Mouse (Mus musculus) ES-Bruce4 (cell line): ENCODE results near the gene Wnt8b. TPM values are rescaled to one million over a fixed set of nuclear protein-coding genes. Genes with fewer than 3 reads are reported as not detected.
A peak's percentile ranks its signal among the peaks of the same experiment; 100 is the strongest.

Experiments used
- H3K27ac ChIP-seq: 2 replicates; pipeline ENCODE4 v1.5.1; 2012; ENCODE audit warnings: low read length, inconsistent platforms; ENCODE audit not compliant: insufficient read depth
- H3K27me3 ChIP-seq: 2 replicates; pipeline ENCODE4 v1.6.1; 2012; ENCODE audit warnings: mild to moderate bottlenecking, low read length, inconsistent platforms; ENCODE audit not compliant: control insufficient read depth, poor library complexity, insufficient read depth, severe bottlenecking
- H3K36me3 ChIP-seq: 2 replicates; pipeline ENCODE4 v1.6.1; 2012; ENCODE audit warnings: inconsistent platforms, mild to moderate bottlenecking, low read length, moderate library complexity; ENCODE audit not compliant: control insufficient read depth, poor library complexity, insufficient read depth, severe bottlenecking
- H3K4me1 ChIP-seq: one replicate; pipeline ENCODE4 v1.8.1; 2011; ENCODE audit warnings: low read length; ENCODE audit not compliant: control insufficient read depth, insufficient read depth
- H3K4me3 ChIP-seq: 2 replicates; pipeline ENCODE4 v1.5.1; 2011; ENCODE audit warnings: low read depth, mild to moderate bottlenecking, low read length
- H3K9ac ChIP-seq: 2 replicates; pipeline ENCODE4 v1.6.1; 2012; ENCODE audit warnings: low read depth, mild to moderate bottlenecking, inconsistent platforms; ENCODE audit not compliant: poor library complexity, severe bottlenecking
- H3K9me3 ChIP-seq: replicated peaks from 2 replicates; pipeline ENCODE4 v1.6.1; 2012; ENCODE audit warnings: mild to moderate bottlenecking, low read length, inconsistent platforms; ENCODE audit not compliant: control insufficient read depth, poor library complexity, insufficient read depth, severe bottlenecking
- CTCF ChIP-seq: IDR thresholded peaks from one replicate; pipeline ENCODE4 v1.8.1; 2011; ENCODE audit warnings: low read depth, low read length
- EP300 ChIP-seq: IDR thresholded peaks from 2 replicates; pipeline ENCODE4 v1.6.1; 2011; ENCODE audit warnings: low read depth, low read length; ENCODE audit not compliant: insufficient read depth
- POLR2A ChIP-seq: IDR thresholded peaks from one replicate; pipeline ENCODE4 v1.8.1; 2011; ENCODE audit warnings: low read length; ENCODE audit not compliant: insufficient read depth
- polyA plus RNA-seq: library from polyadenylated mRNA; stranded (reverse); fragments of >200 nt; gene quantifications from 2 replicates; pipeline ENCODE4 v1.2.4, GENCODE M21; 2011; ENCODE audit warnings: low read depth; ENCODE audit not compliant: missing spikeins, insufficient read depth, insufficient read length

The Wnt8b gene
- polyA plus RNA-seq, 1 experiment = not detected

GRCm38 (mm10) chr19:44502741-44503140, 9.5 kb downstream of the Wnt8b start:
- TF ChIP-seq EP300 = no peak
- TF ChIP-seq POLR2A = no peak
- TF ChIP-seq CTCF = no peak
- Histone ChIP-seq H3K27me3 (no peaks in the 10 kb centered on the region), H3K9me3 (no peaks in the 10 kb centered on the region), H3K9ac (no peak overlapping the region), H3K36me3 (no peaks in the 10 kb centered on the region), H3K4me1 (no peaks in the 10 kb centered on the region), H3K27ac (no peak overlapping the region), H3K4me3 (no peak overlapping the region)

- no peak overlapping the region for H3K27ac ChIP-seq
- peaks cover 6% of the 10 kb centered on the region; the same call in 1 of the 2 replicates for H3K9me3 ChIP-seq
- H3K27me3 ChIP-seq = peaks cover 16% of the 10 kb centered on the region
- TF ChIP-seq POLR2A (no peak), EP300 (no peak), CTCF (no peak)
- no peak overlapping the region for H3K9ac ChIP-seq
- no peaks in the 10 kb centered on the region for H3K36me3 ChIP-seq
- H3K4me3 ChIP-seq = no peak overlapping the region
- H3K4me1 ChIP-seq = peaks cover 3% of the 10 kb centered on the region
These were observed 17.4 kb downstream of the Wnt8b start for GRCm38 (mm10) chr19:44510534-44511175.

DNA sequence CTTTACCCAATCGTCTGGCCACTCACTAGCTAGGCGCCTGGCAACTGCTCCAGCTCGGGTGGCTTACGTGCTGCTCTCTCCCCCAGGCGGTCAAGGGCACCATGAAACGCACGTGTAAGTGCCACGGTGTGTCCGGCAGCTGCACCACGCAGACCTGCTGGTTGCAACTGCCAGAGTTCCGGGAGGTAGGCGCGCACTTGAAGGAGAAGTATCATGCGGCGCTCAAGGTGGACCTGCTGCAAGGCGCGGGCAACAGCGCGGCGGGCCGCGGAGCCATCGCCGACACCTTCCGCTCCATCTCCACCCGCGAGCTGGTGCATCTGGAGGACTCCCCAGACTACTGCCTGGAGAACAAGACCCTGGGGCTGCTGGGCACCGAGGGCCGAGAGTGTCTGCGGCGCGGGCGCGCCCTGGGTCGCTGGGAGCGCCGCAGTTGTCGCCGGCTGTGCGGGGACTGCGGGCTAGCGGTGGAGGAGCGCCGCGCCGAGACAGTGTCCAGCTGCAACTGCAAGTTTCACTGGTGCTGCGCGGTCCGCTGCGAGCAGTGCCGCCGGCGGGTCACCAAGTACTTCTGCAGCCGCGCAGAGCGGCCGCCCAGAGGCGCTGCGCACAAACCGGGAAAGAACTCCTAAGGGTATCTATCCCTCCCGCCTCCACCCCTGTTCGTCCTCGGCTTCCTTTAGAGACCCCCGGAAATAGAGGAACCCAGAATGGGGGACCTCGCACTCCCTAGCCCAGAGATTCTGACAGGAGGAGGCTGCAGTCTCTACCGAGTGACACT, 18.4 kb downstream of the Wnt8b start:
- Histone ChIP-seq H3K27ac (no peak overlapping the region), H3K27me3 (peaks cover 16% of the 10 kb centered on the region), H3K9ac (0 out of 2 replicates have a peak overlapping the region, but pooled peaks have one; percentile 9), H3K4me1 (peaks cover 3% of the 10 kb centered on the region), H3K9me3 (peaks cover 6% of the 10 kb centered on the region; the same call in 1 of the 2 replicates), H3K36me3 (no peaks in the 10 kb centered on the region), H3K4me3 (peak overlapping the region; percentile 55)
- TF ChIP-seq CTCF = peak; percentile 1
- TF ChIP-seq EP300 = no peak

DNA sequence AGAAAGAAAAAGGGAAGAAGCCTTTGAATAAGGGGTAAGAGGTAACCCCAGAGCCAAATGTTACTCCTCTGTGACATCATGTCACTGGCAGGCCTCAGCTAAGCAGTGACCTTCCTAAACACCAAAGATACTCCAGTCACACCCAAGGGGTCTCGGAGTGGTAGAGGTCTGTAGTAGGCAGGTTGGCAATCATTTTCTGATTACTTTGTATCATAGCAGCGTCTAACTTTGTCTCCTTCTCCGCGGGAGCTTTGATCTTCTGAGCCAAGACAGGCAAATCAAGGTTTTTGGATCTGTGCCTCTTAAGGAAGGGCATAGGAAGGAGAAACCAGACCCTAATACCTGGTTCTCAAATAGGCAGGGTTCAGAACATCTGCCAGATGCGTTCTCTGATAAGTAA, 19.3 kb downstream of the Wnt8b start:
- Histone ChIP-seq H3K9ac (no peak overlapping the region), H3K4me3 (no peak overlapping the region), H3K9me3 (peaks cover 6% of the 10 kb centered on the region; the same call in 1 of the 2 replicates), H3K27ac (no peak overlapping the region), H3K27me3 (peaks cover 16% of the 10 kb centered on the region), H3K4me1 (peaks cover 3% of the 10 kb centered on the region), H3K36me3 (no peaks in the 10 kb centered on the region)
- no peak for TF ChIP-seq EP300
- TF ChIP-seq CTCF = no peak
- no peak for TF ChIP-seq POLR2A

- H3K36me3 ChIP-seq = no peaks in the 10 kb centered on the region
- H3K4me3 ChIP-seq = no peak overlapping the region
- peaks cover 3% of the 10 kb centered on the region for H3K4me1 ChIP-seq
- no peak overlapping the region for H3K9ac ChIP-seq
- TF ChIP-seq EP300 (no peak), CTCF (no peak), POLR2A (no peak)
- H3K27me3 ChIP-seq = peaks cover 16% of the 10 kb centered on the region
- H3K9me3 ChIP-seq = peaks cover 6% of the 10 kb centered on the region; the same call in 1 of the 2 replicates
- no peak overlapping the region for H3K27ac ChIP-seq
These were observed 20.0 kb downstream of the Wnt8b start for GRCm38 (mm10) chr19:44513054-44513833.
